Mouse (Mus musculus) C2C12 (cell line): ENCODE measurements around the gene Smim22.

Experiments used
- CEBPB ChIP-seq: IDR thresholded peaks from one replicate; pipeline ENCODE4 v1.6.1; 2011; ENCODE audit warnings: low read depth, mild to moderate bottlenecking, control low read depth, moderate library complexity
- CTCF ChIP-seq: IDR thresholded peaks from one replicate; pipeline ENCODE4 v1.5.1; 2011; ENCODE audit not compliant: control insufficient read depth, insufficient read depth, insufficient read length
- MAX ChIP-seq: IDR thresholded peaks from one replicate; pipeline ENCODE4 v1.6.1; 2011; ENCODE audit warnings: mild to moderate bottlenecking, control low read depth
- MYOD1 ChIP-seq: IDR thresholded peaks from one replicate; pipeline ENCODE4 v1.6.1; 2011; ENCODE audit warnings: low read depth; ENCODE audit not compliant: control insufficient read depth, insufficient read length
- MYOG ChIP-seq: IDR thresholded peaks from one replicate; pipeline ENCODE4 v1.6.1; 2011; ENCODE audit not compliant: control insufficient read depth, insufficient read length; ENCODE audit errors: extremely low read depth
- USF1 ChIP-seq: IDR thresholded peaks from one replicate; pipeline ENCODE4 v1.6.1; 2011; ENCODE audit warnings: low read depth, mild to moderate bottlenecking, control low read depth, moderate library complexity

- no peak for TF ChIP-seq MYOG
- no peak for TF ChIP-seq CTCF
- no peak for TF ChIP-seq MYOD1
- TF ChIP-seq MAX: no peak
- no peak for TF ChIP-seq USF1
- no peak for TF ChIP-seq CEBPB
These were observed 37.8 kb upstream of the Smim22 start for GRCm38 (mm10) chr16:4969055-4969843.
